Mouse (Mus musculus) C2C12 (cell line): ENCODE data around the gene Utf1. TPM values are rescaled to one million over a fixed set of nuclear protein-coding genes. Genes with fewer than 3 reads are reported as not detected.

Experiments
- H3K27me3 ChIP-seq: one replicate; pipeline ENCODE4 v1.6.1; 2011; ENCODE audit not compliant: control insufficient read depth, insufficient read depth, insufficient read length
- H3K36me3 ChIP-seq: one replicate; pipeline ENCODE4 v1.6.1; 2011; ENCODE audit not compliant: control insufficient read depth, insufficient read depth
- H3K4me3 ChIP-seq: one replicate; pipeline ENCODE4 v1.5.1; 2011; ENCODE audit warnings: mild to moderate bottlenecking, control low read depth; ENCODE audit not compliant: poor library complexity, insufficient read depth, severe bottlenecking
- H3K79me2 ChIP-seq: one replicate; pipeline ENCODE4 v1.6.1; 2011; ENCODE audit not compliant: control insufficient read depth, insufficient read depth
- H3K79me3 ChIP-seq: one replicate; pipeline ENCODE4 v1.6.1; 2011; ENCODE audit warnings: low read depth, control low read depth
- H3ac ChIP-seq: one replicate; pipeline ENCODE3; 2011; ENCODE audit warnings: low read depth; ENCODE audit not compliant: control insufficient read depth, insufficient read length
- CEBPB ChIP-seq: IDR thresholded peaks from one replicate; pipeline ENCODE4 v1.6.1; 2011; ENCODE audit warnings: low read depth, mild to moderate bottlenecking, control low read depth, moderate library complexity
- CTCF ChIP-seq: IDR thresholded peaks from one replicate; pipeline ENCODE4 v1.5.1; 2011; ENCODE audit not compliant: control insufficient read depth, insufficient read depth, insufficient read length
- FOSL1 ChIP-seq: IDR thresholded peaks from one replicate; pipeline ENCODE4 v1.8.0; 2011; ENCODE audit warnings: mild to moderate bottlenecking, low read length; ENCODE audit not compliant: poor library complexity, insufficient read depth, severe bottlenecking
- MAX ChIP-seq: IDR thresholded peaks from one replicate; pipeline ENCODE4 v1.6.1; 2011; ENCODE audit warnings: mild to moderate bottlenecking, control low read depth
- MYOD1 ChIP-seq: IDR thresholded peaks from one replicate; pipeline ENCODE4 v1.6.1; 2011; ENCODE audit warnings: low read depth; ENCODE audit not compliant: control insufficient read depth, insufficient read length
- MYOG ChIP-seq: IDR thresholded peaks from one replicate; pipeline ENCODE4 v1.6.1; 2011; ENCODE audit not compliant: control insufficient read depth, insufficient read length; ENCODE audit errors: extremely low read depth
- USF1 ChIP-seq: IDR thresholded peaks from one replicate; pipeline ENCODE4 v1.6.1; 2011; ENCODE audit warnings: low read depth, mild to moderate bottlenecking, control low read depth, moderate library complexity
- polyA plus RNA-seq: library from polyadenylated mRNA; unstranded; fragments of >200 nt; fragmentation: generic; extraction: Trizol; gene quantifications from one replicate; pipeline ENCODE4 v1.2.1, GENCODE M21; 2012; ENCODE audit warnings: missing spikeins

The Utf1 gene
- polyA plus RNA-seq, 1 experiment, result not detected

DNA sequence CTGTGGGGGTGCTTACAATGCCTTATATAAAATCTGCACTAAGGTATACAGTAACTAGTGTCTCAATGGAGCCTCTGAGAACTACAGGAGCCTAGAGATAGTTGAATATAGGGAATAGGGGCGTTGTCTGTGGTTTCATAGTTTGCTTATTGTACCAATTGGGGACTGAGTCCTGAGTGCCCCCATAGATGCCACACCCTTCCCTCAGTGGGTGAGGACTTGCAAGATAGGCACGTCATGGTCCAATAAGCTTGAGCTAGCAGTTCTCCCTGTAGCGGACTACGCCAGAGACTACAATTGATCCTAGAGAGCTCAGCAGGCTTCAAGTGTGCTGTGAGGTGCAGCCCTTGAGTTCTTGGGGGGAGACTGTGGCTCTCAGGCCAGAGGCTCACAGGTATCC is 11.9 kb downstream of the Utf1 start:
- no peaks in the 10 kb centered on the region for H3K79me3 ChIP-seq
- H3K4me3 ChIP-seq, result no peak overlapping the region
- TF ChIP-seq MYOD1 (no peak), USF1 (no peak), FOSL1 (no peak)
- no peak overlapping the region for H3ac ChIP-seq
- no peaks in the 10 kb centered on the region for H3K27me3 ChIP-seq
- no peaks in the 10 kb centered on the region for H3K36me3 ChIP-seq
- no peaks in the 10 kb centered on the region for H3K79me2 ChIP-seq

DNA sequence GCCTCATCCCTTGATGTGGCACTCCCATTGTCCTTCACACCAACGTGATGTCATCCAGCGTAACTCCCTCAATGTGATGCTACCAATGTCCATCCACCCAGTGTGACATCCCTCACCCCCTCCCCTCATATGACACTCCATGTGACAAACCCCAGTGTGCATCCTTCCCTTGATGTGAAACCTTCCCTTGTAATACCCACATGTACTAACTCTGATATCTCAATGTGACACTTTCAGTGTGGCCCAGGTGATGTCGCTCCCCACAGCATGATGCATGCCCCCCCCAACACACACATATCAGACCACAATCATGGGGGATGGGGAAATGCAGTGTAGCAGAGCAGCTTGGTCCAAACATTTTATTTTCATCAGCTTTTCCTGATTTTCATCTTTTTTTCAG is 13.1 kb downstream of the Utf1 start:
- Histone ChIP-seq H3K36me3 (no peaks in the 10 kb centered on the region), H3K79me3 (no peaks in the 10 kb centered on the region), H3ac (no peak overlapping the region), H3K27me3 (peaks cover under 1% of the 10 kb centered on the region), H3K4me3 (no peak overlapping the region), H3K79me2 (no peaks in the 10 kb centered on the region)
- TF ChIP-seq FOSL1, result no peak
- TF ChIP-seq CTCF, result no peak
- TF ChIP-seq USF1, result no peak
- TF ChIP-seq CEBPB, result no peak
- TF ChIP-seq MYOD1, result no peak
- TF ChIP-seq MAX, result no peak
- no peak for TF ChIP-seq MYOG

- Histone ChIP-seq H3K36me3 (no peaks in the 10 kb centered on the region), H3K79me3 (no peaks in the 10 kb centered on the region), H3K4me3 (no peak overlapping the region), H3K27me3 (peaks cover 5% of the 10 kb centered on the region), H3ac (no peak overlapping the region), H3K79me2 (no peaks in the 10 kb centered on the region)
- TF ChIP-seq MYOD1, result no peak
Observed at GRCm38 (mm10) chr7:139957437-139957836, 13.8 kb downstream of the Utf1 start.

DNA sequence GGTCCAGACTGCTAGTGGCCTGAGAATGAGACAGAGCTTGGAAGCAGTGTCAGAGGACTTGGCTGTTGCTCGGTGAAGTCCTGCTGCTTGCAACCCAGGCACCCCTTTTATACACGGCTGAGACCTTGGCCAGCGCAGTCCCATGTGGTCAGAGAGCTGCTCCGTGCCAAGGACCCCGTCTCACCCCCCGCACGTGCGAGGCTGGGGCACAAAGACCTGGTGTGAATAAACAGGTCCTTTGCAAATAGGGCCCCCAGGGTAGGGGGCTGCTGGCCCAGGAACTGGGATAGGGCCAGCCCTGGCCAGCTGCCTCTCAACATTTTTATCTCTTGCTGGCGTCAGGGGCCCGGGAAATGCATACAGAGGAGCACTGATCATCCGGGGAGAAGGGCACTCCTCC is 14.4 kb downstream of the Utf1 start:
- no peak overlapping the region for H3ac ChIP-seq
- H3K79me2 ChIP-seq, result no peaks in the 10 kb centered on the region
- H3K27me3 ChIP-seq, result peaks cover 5% of the 10 kb centered on the region
- H3K79me3 ChIP-seq, result no peaks in the 10 kb centered on the region
- H3K4me3 ChIP-seq, result no peak overlapping the region
- TF ChIP-seq USF1, result no peak
- no peak for TF ChIP-seq MYOD1
- TF ChIP-seq MAX, result no peak
- TF ChIP-seq FOSL1, result no peak
- no peak for TF ChIP-seq CTCF
- H3K36me3 ChIP-seq, result no peaks in the 10 kb centered on the region

GRCm38 (mm10) chr7:139961141-139961540 is 17.6 kb downstream of the Utf1 start:
- Histone ChIP-seq H3K79me3 (no peaks in the 10 kb centered on the region), H3K27me3 (peaks cover 5% of the 10 kb centered on the region), H3K79me2 (no peaks in the 10 kb centered on the region), H3K4me3 (no peak overlapping the region), H3ac (no peak overlapping the region), H3K36me3 (no peaks in the 10 kb centered on the region)
- TF ChIP-seq MYOD1 (no peak), CEBPB (no peak), FOSL1 (no peak), MAX (no peak), USF1 (no peak), CTCF (no peak), MYOG (no peak)

DNA sequence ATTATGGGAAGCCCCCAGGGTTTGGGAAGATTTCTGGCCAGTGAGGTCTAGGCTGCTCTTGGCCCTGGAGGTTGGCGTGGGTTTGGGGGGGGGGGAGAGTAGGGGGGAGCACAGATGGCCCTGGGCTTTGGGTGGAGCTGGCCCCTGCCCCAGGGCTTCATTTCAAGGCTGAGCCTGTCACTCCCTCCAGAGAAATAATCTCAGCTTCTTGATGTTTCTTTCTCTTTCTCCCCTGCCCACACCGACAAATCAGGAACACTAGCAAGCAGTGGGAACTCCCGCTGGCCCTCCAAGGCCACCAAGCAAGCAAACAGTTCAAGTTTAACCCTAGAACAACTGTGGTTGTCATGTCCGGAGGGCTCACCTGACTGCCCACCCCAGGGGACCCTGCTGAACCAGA is 20.2 kb downstream of the Utf1 start:
- no peak overlapping the region for H3K4me3 ChIP-seq
- no peak overlapping the region for H3ac ChIP-seq
- H3K79me2 ChIP-seq, result no peaks in the 10 kb centered on the region
- no peaks in the 10 kb centered on the region for H3K79me3 ChIP-seq
- TF ChIP-seq USF1, result no peak
- no peak for TF ChIP-seq MYOG
- no peak for TF ChIP-seq MAX
- no peak for TF ChIP-seq CTCF
- no peak for TF ChIP-seq FOSL1
- TF ChIP-seq CEBPB, result no peak
- no peak for TF ChIP-seq MYOD1
- H3K36me3 ChIP-seq, result no peaks in the 10 kb centered on the region
- H3K27me3 ChIP-seq, result peaks cover 5% of the 10 kb centered on the region
